Mouse (Mus musculus) cerebellum, postnatal 14 days (tissue): Measurements from ENCODE around the gene Lipc.

Experiments
- DNase-seq, 2 experiments: peaks; one replicate each; pipeline ENCODE4 v3.0.0; 2021; ENCODE audit warnings: mixed read lengths in 2 of 2

Lipc gene

GRCm38 (mm10) chr9:70812551-70812950 is 139.5 kb downstream of the Lipc start:
- no peak for DNase-seq

GRCm38 (mm10) chr9:70807714-70808113 is 144.3 kb downstream of the Lipc start:
- peak; percentile 55 for DNase-seq

- DNase-seq = no peak
Observed at GRCm38 (mm10) chr9:70806069-70806468, 146.0 kb downstream of the Lipc start.

- no peak for DNase-seq
Observed at GRCm38 (mm10) chr9:70802816-70803215, 149.2 kb downstream of the Lipc start.

GRCm38 (mm10) chr9:70801761-70802160 is 150.3 kb downstream of the Lipc start:
- DNase-seq = no peak

- DNase-seq = no peak
Observed at GRCm38 (mm10) chr9:70800588-70801315, 151.3 kb downstream of the Lipc start.

GRCm38 (mm10) chr9:70795439-70795757 is 156.6 kb downstream of the Lipc start:
- no peak for DNase-seq

GRCm38 (mm10) chr9:70794643-70795438 is 157.2 kb downstream of the Lipc start:
- no peak for DNase-seq

GRCm38 (mm10) chr9:70790621-70791020 is 161.4 kb downstream of the Lipc start:
- DNase-seq = peak in 1 of 2 experiments; percentile 26

- DNase-seq = no peak
Observed at GRCm38 (mm10) chr9:70788705-70789104, 163.3 kb downstream of the Lipc start.

- peak; percentile 38 to 63 for DNase-seq
Observed at GRCm38 (mm10) chr9:70782191-70782590, 169.8 kb downstream of the Lipc start.

- DNase-seq = no peak
Observed at GRCm38 (mm10) chr9:70775517-70775916, 176.5 kb downstream of the Lipc start.

GRCm38 (mm10) chr9:70760974-70761373 is 191.1 kb downstream of the Lipc start:
- no peak for DNase-seq

GRCm38 (mm10) chr9:70751504-70752222 is 200.4 kb downstream of the Lipc start:
- no peak for DNase-seq
